Mouse (Mus musculus): ENCODE results near the gene Insig1. TPM values are rescaled to one million over a fixed set of nuclear protein-coding genes. Genes with fewer than 3 reads are reported as not detected.

Insig1 gene
- polyA plus RNA-seq, 1 experiment from 2014 or later = 73.5 TPM

- no peak overlapping the region for H3K4me3 ChIP-seq
- WGBS = 20% methylated on average over 4 of the region's 4 CpGs
- ATAC-seq (ENCODE audit: insufficient number of reproducible peaks, insufficient read depth, low FRiP score, low TSS enrichment) = peak; percentile 30; the same call in 1 of the 2 replicates
Measured at GRCm38 (mm10) chr5:28093874-28094273, 22.7 kb downstream of the Insig1 start.

GRCm38 (mm10) chr5:28094393-28094792 is 23.2 kb downstream of the Insig1 start:
- no peaks in the 10 kb centered on the region for H3K27me3 ChIP-seq
- no peak overlapping the region for H3K27ac ChIP-seq
- H3K4me2 ChIP-seq (replicated peaks) = no peak overlapping the region
- H3K36me3 ChIP-seq = no peaks in the 10 kb centered on the region
- no peak for ATAC-seq (ENCODE audit: insufficient number of reproducible peaks, insufficient read depth, low FRiP score, low TSS enrichment)
- H3K9ac ChIP-seq = no peak overlapping the region
- WGBS = 81% methylated on average over 3 of the region's 3 CpGs
- H3K4me3 ChIP-seq = no peak overlapping the region
- no peaks in the 10 kb centered on the region for H3K9me3 ChIP-seq
- no peaks in the 10 kb centered on the region for H3K4me1 ChIP-seq

More at GRCm38 (mm10) chr5:28093874-28094273, 22.7 kb downstream of the Insig1 start:
- H3K27ac ChIP-seq = no peak overlapping the region
- no peaks in the 10 kb centered on the region for H3K4me1 ChIP-seq
- no peaks in the 10 kb centered on the region for H3K36me3 ChIP-seq
- no peak overlapping the region for H3K9ac ChIP-seq
- H3K27me3 ChIP-seq = no peaks in the 10 kb centered on the region
- no peak overlapping the region for H3K4me2 ChIP-seq (replicated peaks)
- H3K9me3 ChIP-seq = no peaks in the 10 kb centered on the region

- Histone ChIP-seq H3K36me3 (no peaks in the 10 kb centered on the region), H3K4me1 (no peaks in the 10 kb centered on the region), H3K27me3 (no peaks in the 10 kb centered on the region), H3K27ac (no peak overlapping the region), H3K4me2 (replicated peaks) (no peak overlapping the region), H3K9ac (no peak overlapping the region), H3K4me3 (no peak overlapping the region), H3K9me3 (no peaks in the 10 kb centered on the region)
- ATAC-seq (ENCODE audit: insufficient number of reproducible peaks, insufficient read depth, low FRiP score, low TSS enrichment) = no peak
- 73% methylated on average over 6 of the region's 6 CpGs for WGBS
Measured at GRCm38 (mm10) chr5:28094846-28095245, 23.7 kb downstream of the Insig1 start.

- no peaks in the 10 kb centered on the region for H3K27me3 ChIP-seq
- H3K9me3 ChIP-seq = no peaks in the 10 kb centered on the region
- WGBS = 72% methylated on average over 2 of the region's 2 CpGs
- H3K36me3 ChIP-seq = no peaks in the 10 kb centered on the region
- no peak overlapping the region for H3K27ac ChIP-seq
- no peak overlapping the region for H3K4me2 ChIP-seq (replicated peaks)
- no peak overlapping the region for H3K9ac ChIP-seq
- H3K4me3 ChIP-seq = no peak overlapping the region
- H3K4me1 ChIP-seq = no peaks in the 10 kb centered on the region
- no peak for ATAC-seq (ENCODE audit: insufficient number of reproducible peaks, insufficient read depth, low FRiP score, low TSS enrichment)
Measured at GRCm38 (mm10) chr5:28095671-28096070, 24.5 kb downstream of the Insig1 start.

GRCm38 (mm10) chr5:28106966-28107365 is 35.8 kb downstream of the Insig1 start:
- Histone ChIP-seq H3K4me1 (no peaks in the 10 kb centered on the region), H3K4me3 (no peak overlapping the region), H3K9me3 (no peaks in the 10 kb centered on the region), H3K36me3 (no peaks in the 10 kb centered on the region), H3K4me2 (replicated peaks) (no peak overlapping the region), H3K27ac (no peak overlapping the region), H3K27me3 (0 out of 2 replicates have a peak, but pooled peaks cover 3% of the 10 kb centered on the region), H3K9ac (no peak overlapping the region)
- no peak for ATAC-seq (ENCODE audit: insufficient number of reproducible peaks, insufficient read depth, low FRiP score, low TSS enrichment)
- 79% methylated on average over 4 of the region's 4 CpGs for WGBS

- 83% methylated on average over 6 of the region's 6 CpGs for WGBS
- no peak overlapping the region for H3K9ac ChIP-seq
- no peak for ATAC-seq (ENCODE audit: insufficient number of reproducible peaks, insufficient read depth, low FRiP score, low TSS enrichment)
- no peaks in the 10 kb centered on the region for H3K9me3 ChIP-seq
- no peak overlapping the region for H3K4me2 ChIP-seq (replicated peaks)
- no peaks in the 10 kb centered on the region for H3K4me1 ChIP-seq
- H3K36me3 ChIP-seq = no peaks in the 10 kb centered on the region
- no peak overlapping the region for H3K27ac ChIP-seq
- H3K27me3 ChIP-seq = 0 out of 2 replicates have a peak, but pooled peaks cover 3% of the 10 kb centered on the region
- H3K4me3 ChIP-seq = no peak overlapping the region
Measured at GRCm38 (mm10) chr5:28107974-28108373, 36.8 kb downstream of the Insig1 start.

GRCm38 (mm10) chr5:28110881-28111280 is 39.7 kb downstream of the Insig1 start:
- no peak for ATAC-seq (ENCODE audit: insufficient number of reproducible peaks, insufficient read depth, low FRiP score, low TSS enrichment)

GRCm38 (mm10) chr5:28117251-28117880 is 46.2 kb downstream of the Insig1 start:
- Histone ChIP-seq H3K4me2 (replicated peaks) (no peak overlapping the region), H3K4me3 (no peak overlapping the region), H3K36me3 (no peaks in the 10 kb centered on the region), H3K27ac (no peak overlapping the region), H3K27me3 (peaks cover 61% of the 10 kb centered on the region), H3K9me3 (0 out of 2 replicates have a peak, but pooled peaks cover 5% of the 10 kb centered on the region), H3K4me1 (peaks cover 7% of the 10 kb centered on the region; the same call in 1 of the 2 replicates), H3K9ac (no peak overlapping the region)
- no peak for ATAC-seq (ENCODE audit: insufficient number of reproducible peaks, insufficient read depth, low FRiP score, low TSS enrichment)
- 2% methylated on average over 13 of the region's 13 CpGs for WGBS

More at GRCm38 (mm10) chr5:28110881-28111280, 39.7 kb downstream of the Insig1 start:
- Histone ChIP-seq H3K27me3 (0 out of 2 replicates have a peak, but pooled peaks cover 3% of the 10 kb centered on the region), H3K36me3 (no peaks in the 10 kb centered on the region), H3K4me2 (replicated peaks) (no peak overlapping the region), H3K9ac (no peak overlapping the region), H3K9me3 (no peaks in the 10 kb centered on the region), H3K4me3 (no peak overlapping the region), H3K4me1 (no peaks in the 10 kb centered on the region), H3K27ac (no peak overlapping the region)
- WGBS = 48% methylated on average over 2 of the region's 2 CpGs

GRCm38 (mm10) chr5:28117882-28118530 is 46.8 kb downstream of the Insig1 start:
- under 1% methylated on average over 30 of the region's 30 CpGs for WGBS
- no peak overlapping the region for H3K9ac ChIP-seq
- peaks cover 64% of the 10 kb centered on the region for H3K27me3 ChIP-seq
- H3K9me3 ChIP-seq = 0 out of 2 replicates have a peak, but pooled peaks cover 5% of the 10 kb centered on the region
- no peak overlapping the region for H3K27ac ChIP-seq
- no peak for ATAC-seq (ENCODE audit: insufficient number of reproducible peaks, insufficient read depth, low FRiP score, low TSS enrichment)
- H3K4me1 ChIP-seq = peaks cover 7% of the 10 kb centered on the region; the same call in 1 of the 2 replicates
- peak overlapping the region; percentile 16 for H3K4me3 ChIP-seq
- no peaks in the 10 kb centered on the region for H3K36me3 ChIP-seq
- peak overlapping the region; percentile 42 for H3K4me2 ChIP-seq (replicated peaks)

- no peak for ATAC-seq (ENCODE audit: insufficient number of reproducible peaks, insufficient read depth, low FRiP score, low TSS enrichment)
- H3K9me3 ChIP-seq = 0 out of 2 replicates have a peak, but pooled peaks cover 5% of the 10 kb centered on the region
- H3K4me1 ChIP-seq = peaks cover 7% of the 10 kb centered on the region; the same call in 1 of the 2 replicates
- H3K27ac ChIP-seq = no peak overlapping the region
- H3K9ac ChIP-seq = no peak overlapping the region
- 1% methylated on average over 19 of the region's 19 CpGs for WGBS
- H3K27me3 ChIP-seq = peaks cover 69% of the 10 kb centered on the region
- H3K4me2 ChIP-seq (replicated peaks) = peak overlapping the region; percentile 42
- peak overlapping the region; percentile 16 for H3K4me3 ChIP-seq
- H3K36me3 ChIP-seq = no peaks in the 10 kb centered on the region
Measured at GRCm38 (mm10) chr5:28118531-28118925, 47.4 kb downstream of the Insig1 start.

- 20% methylated on average over 3 of the region's 3 CpGs for WGBS
- Histone ChIP-seq H3K9me3 (0 out of 2 replicates have a peak, but pooled peaks cover 5% of the 10 kb centered on the region), H3K27me3 (peaks cover 79% of the 10 kb centered on the region), H3K4me1 (peaks cover 9% of the 10 kb centered on the region; the same call in 1 of the 2 replicates), H3K9ac (no peak overlapping the region), H3K4me2 (replicated peaks) (no peak overlapping the region), H3K4me3 (no peak overlapping the region), H3K36me3 (no peaks in the 10 kb centered on the region), H3K27ac (no peak overlapping the region)
- ATAC-seq (ENCODE audit: insufficient number of reproducible peaks, insufficient read depth, low FRiP score, low TSS enrichment) = no peak
Measured at GRCm38 (mm10) chr5:28119576-28119975, 48.4 kb downstream of the Insig1 start.
